Mouse (Mus musculus) thymus, postnatal 14 days (tissue): ENCODE measurements at regions not wholly inside any gene's neighbourhood (a gene's known extent, or its start where the extent isn't known, plus 50 kb on each side); places are given as distances from the start of the nearest gene placed in this dataset.
A peak's percentile ranks its signal among the peaks of the same experiment; 100 is the strongest.
"Not testable (repeated sequence)": the region's sequence is repeated elsewhere in the genome, so short reads cannot be mapped to it uniquely, and the experiment has no call there.

ENCODE experiments used
- DNase-seq: peaks from one replicate; pipeline ENCODE4 v3.0.0; 2021

DNA sequence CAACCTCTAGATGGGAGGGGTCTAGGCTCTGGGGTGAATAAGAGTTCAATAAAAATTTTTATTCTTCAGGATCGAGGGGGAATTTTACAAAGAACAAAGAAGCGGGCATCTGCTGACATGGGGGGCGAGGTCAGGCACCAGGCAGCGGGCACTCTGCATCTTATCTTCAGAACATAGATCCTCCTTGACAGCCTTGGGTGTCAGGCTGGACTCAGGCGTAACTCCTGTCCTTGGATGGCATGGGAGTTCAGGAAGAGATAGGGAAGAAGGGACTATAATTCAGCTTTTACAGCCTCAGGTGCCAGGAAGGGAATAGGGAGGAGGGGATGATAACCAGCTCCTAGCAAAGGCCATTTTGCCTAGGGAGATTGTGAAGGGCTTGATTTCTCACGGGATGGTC is 753.1 kb downstream of the Gm10330 start:
- DNase-seq: not testable (repeated sequence)

DNA sequence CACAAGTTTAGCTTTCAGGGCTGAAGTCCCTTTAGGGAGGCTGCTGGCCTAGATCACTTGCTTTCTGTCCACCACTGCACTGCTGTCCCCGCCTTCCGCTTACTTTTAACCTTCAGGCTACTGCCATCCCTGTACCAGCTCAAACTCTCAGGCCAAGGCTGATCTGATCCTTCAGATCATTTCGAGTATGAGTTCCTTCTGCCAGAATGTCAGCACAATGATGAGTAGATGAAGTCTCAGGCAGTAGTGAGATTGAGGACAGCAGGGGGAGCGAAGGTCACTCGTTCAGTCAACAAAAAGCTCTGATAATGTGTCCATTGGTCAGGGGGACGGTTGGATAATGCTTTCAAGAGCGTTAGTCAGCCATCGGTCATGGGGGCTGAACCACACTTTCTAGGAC is 756.5 kb downstream of the Gm10330 start:
- DNase-seq: not testable (repeated sequence)

DNA sequence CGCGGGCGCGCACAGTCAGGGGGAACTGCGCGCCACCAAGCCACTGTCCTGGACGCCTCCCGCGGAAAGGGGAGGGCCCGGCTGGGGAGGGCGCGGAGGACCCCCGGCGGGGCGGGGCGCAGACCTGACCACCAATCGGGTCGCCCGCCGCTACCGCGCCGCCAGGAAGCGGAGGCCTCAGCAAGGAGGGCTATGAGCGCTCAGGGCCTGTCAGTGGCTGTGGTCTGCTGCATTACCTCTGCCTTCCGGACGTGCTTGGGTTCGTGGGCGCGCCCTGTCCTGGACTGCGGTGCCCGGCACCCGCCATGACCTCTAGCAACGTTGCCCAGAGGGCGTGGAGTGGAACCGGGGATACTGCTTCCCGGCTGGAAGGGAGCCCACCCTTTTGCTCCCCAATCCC is 769.9 kb downstream of the Gm10330 start:
- DNase-seq: peak; percentile 23

DNA sequence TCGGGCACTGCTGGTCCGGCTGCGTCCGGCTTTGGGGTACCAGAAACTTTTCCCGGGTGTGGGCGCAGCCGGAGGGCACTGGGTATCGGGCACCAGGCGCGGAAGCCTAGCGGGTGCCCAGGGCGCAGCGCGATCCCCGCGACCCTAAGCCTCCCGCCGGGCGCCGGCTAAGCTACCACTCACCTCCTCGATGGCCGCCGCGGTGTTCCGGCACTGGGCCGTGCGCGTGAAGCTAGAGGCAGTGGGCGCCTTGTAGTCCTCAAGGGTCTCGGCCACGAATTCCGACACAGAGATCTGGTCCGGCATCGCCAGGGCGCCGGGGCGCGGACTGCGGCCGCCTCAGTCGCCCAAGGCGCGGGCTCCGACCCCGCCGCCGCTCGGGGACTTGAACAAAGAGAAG is 770.4 kb downstream of the Gm10330 start:
- not testable (repeated sequence) for DNase-seq
